Mouse (Mus musculus) lung, embryonic 14.5 days (tissue): ENCODE data around the gene Zfp58. TPM values are rescaled to one million over a fixed set of nuclear protein-coding genes. Genes with fewer than 3 reads are reported as not detected.
A peak's percentile ranks its signal among the peaks of the same experiment; 100 is the strongest.

Source experiments
- ATAC-seq: fragments of 200-750 bp; cut with Nextera tagmentation; 2 replicates; pipeline ENCODE4 v1.8.0; 2017; ENCODE audit warnings: mild to moderate bottlenecking, moderate TSS enrichment, moderate library complexity; ENCODE audit not compliant: insufficient read depth
- DNase-seq: peaks from one replicate; pipeline ENCODE4 v3.0.0-alpha.2; 2015
- H3K27ac ChIP-seq: fragments of 300-500 bp; sonication (generic); 2 replicates; pipeline ENCODE4 v1.5.1; 2014; ENCODE audit warnings: low read depth, mild to moderate bottlenecking, moderate library complexity
- H3K27me3 ChIP-seq: fragments of 300-500 bp; sonication (generic); 2 replicates; pipeline ENCODE4 v1.6.1; 2014; ENCODE audit warnings: low read length, control low read depth; ENCODE audit not compliant: insufficient read depth
- H3K36me3 ChIP-seq: fragments of 300-500 bp; sonication (generic); 2 replicates; pipeline ENCODE4 v1.6.1; 2014; ENCODE audit warnings: control low read depth; ENCODE audit not compliant: insufficient read depth
- H3K4me1 ChIP-seq: fragments of 300-500 bp; sonication (generic); 2 replicates; pipeline ENCODE4 v1.6.1; 2014; ENCODE audit warnings: antibody characterized with exemption, control low read depth; ENCODE audit not compliant: insufficient read depth
- H3K4me2 ChIP-seq: fragments of 300-500 bp; sonication (generic); 2 replicates; pipeline ENCODE4 v1.6.1; 2014; ENCODE audit warnings: mild to moderate bottlenecking
- H3K4me3 ChIP-seq: fragments of 300-500 bp; sonication (generic); 2 replicates; pipeline ENCODE4 v1.5.1; 2014; ENCODE audit warnings: low read depth, low read length
- H3K9ac ChIP-seq: fragments of 300-500 bp; sonication (generic); 2 replicates; pipeline ENCODE4 v1.6.1; 2014
- H3K9me3 ChIP-seq: fragments of 300-500 bp; sonication (generic); 2 replicates; pipeline ENCODE4 v1.6.1; 2016; ENCODE audit warnings: low read depth, low read length, control low read depth
- CTCF ChIP-seq: IDR thresholded peaks from 2 replicates; pipeline ENCODE4 v1.5.1; 2016; ENCODE audit warnings: antibody characterized with exemption, low read depth
- WGBS: fragments of 180-500 bp; shearing (Covaris S2); extraction: QIAGEN DNeasy Blood & Tissue Kit; methylation state at CpG from one replicate; pipeline ENCODE4 v1.1.7; 2014; 5-methylcytosine and 5-hydroxymethylcytosine counted together
- polyA plus RNA-seq: library from polyadenylated mRNA; unstranded; fragments of >200 nt; fragmentation: Nextera tagmentation; extraction: Ambion mirVana; gene quantifications from 2 replicates; pipeline ENCODE4 v1.2.1, GENCODE M21; 2014

Gene Zfp58
- 12.7 and 13.1 TPM in 2 replicates for polyA plus RNA-seq

DNA sequence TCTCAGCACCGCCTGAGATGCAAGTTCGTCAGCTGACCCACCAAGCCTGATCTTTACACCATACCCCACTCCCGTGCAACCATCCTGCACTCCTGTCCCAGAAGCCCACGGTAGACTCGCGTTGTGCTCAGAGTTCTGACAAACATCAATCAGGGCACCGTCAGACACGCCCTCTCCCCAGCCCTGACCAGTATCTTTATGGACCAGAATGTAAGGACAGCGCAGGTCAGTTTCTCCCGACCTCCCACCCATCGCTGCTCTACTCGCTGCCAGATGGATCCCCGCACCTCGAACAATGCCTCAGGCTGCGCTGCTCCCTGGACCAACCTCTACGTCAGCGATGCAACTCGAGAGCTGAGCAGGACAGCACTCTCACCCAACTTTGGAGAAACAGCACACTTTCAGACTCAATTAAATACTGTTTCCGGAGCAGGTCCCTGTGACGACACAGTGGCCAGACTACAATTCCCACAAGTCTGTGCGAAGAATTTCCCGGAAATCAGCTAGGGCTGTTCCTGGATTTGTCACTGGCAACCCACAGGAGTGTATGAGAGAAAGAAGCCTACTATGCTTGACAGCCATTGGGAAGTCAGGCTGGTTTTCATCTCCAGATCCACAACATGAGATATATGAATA is at the start of gene Zfp58:
TSS of gene Zfp58 (minus strand) at position 472 of the 636 bp plus-strand sequence.
- under 1% methylated on average over 22 of the region's 22 CpGs for WGBS
- Histone ChIP-seq H3K36me3 (no peaks in the 10 kb centered on the region), H3K9ac (peak within 1 kb of the TSS; percentile 75), H3K27me3 (no peaks in the 10 kb centered on the region), H3K4me2 (peak within 1 kb of the TSS; percentile 79), H3K27ac (peak within 1 kb of the TSS; percentile 42; the same call in 1 of the 2 replicates), H3K9me3 (no peaks in the 10 kb centered on the region), H3K4me1 (0 out of 2 replicates have a peak, but pooled peaks cover 5% of the 10 kb centered on the region), H3K4me3 (peak within 1 kb of the TSS; percentile 75)
- ATAC-seq (peak; percentile 99), DNase-seq (peak; percentile 95)
- no peak for TF ChIP-seq CTCF

DNA sequence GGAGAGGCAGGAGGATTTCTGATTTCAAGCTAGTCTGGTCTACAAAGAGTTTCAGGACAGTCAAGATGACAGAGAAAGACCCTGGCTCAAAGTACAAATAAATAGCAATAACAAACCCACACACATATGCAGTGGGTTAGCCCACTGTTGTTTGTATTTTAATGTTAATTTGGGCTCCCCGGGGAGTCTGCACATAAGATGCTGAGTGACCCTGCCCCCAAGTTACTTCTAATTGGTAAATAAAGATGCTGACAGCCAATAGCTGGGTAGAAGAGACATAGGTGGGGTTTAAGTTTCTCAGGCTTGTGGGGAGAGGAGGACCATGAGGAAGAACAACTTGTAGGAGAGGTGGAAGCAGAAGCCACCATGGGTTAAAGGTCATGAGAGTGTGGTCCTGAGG is 45.6 kb upstream of the Zfp58 start:
- Histone ChIP-seq H3K4me1 (no peaks in the 10 kb centered on the region), H3K9ac (no peak overlapping the region), H3K9me3 (no peaks in the 10 kb centered on the region), H3K4me2 (no peak overlapping the region), H3K4me3 (no peak overlapping the region), H3K27ac (no peak overlapping the region), H3K36me3 (peaks cover 39% of the 10 kb centered on the region), H3K27me3 (no peaks in the 10 kb centered on the region)
- DNase-seq (no peak), ATAC-seq (no peak)
- WGBS: 90% methylated on average over 1 of the region's 1 CpGs
- no peak for TF ChIP-seq CTCF

DNA sequence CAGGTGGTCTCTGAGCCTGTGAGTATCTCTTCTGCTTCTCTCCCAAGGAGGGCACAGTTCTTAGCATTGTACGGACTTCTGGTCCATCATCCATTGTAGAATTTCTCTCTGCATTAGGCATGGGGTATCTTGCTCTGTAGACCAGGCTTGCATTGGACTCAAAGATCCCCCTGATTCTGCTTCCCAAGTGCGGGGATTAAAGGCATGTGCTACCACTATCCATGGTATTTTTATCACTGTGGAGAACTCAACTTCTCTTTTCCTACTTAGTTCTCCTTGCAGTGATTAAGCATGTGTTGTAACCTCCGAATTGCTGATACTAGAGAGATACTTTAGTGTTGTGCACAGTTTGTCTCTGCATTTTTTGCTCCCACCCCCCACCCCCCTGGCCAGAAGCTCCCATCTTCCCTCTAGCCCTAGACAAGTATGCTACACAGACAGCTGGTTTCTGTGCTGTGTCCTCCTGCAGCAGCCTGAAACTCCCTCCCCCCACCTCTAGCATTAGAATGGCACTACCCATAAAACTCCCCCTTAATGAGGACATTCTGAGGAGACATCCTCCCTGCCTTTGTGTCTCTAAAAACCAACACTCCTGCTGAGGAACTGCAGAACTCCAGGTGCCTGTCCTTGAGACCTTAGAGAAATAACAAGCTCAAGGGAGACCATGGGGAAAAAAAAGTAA is 26.8 kb upstream of the Zfp58 start:
- Histone ChIP-seq H3K9ac (no peak overlapping the region), H3K27ac (no peak overlapping the region), H3K4me1 (peaks cover 7% of the 10 kb centered on the region), H3K9me3 (no peaks in the 10 kb centered on the region), H3K4me2 (no peak overlapping the region; the same call in 1 of the 2 replicates), H3K36me3 (no peaks in the 10 kb centered on the region), H3K4me3 (no peak overlapping the region), H3K27me3 (no peaks in the 10 kb centered on the region)
- no peak for TF ChIP-seq CTCF
- 73% methylated on average over 3 of the region's 3 CpGs for WGBS
- ATAC-seq: no peak
- no peak for DNase-seq

DNA sequence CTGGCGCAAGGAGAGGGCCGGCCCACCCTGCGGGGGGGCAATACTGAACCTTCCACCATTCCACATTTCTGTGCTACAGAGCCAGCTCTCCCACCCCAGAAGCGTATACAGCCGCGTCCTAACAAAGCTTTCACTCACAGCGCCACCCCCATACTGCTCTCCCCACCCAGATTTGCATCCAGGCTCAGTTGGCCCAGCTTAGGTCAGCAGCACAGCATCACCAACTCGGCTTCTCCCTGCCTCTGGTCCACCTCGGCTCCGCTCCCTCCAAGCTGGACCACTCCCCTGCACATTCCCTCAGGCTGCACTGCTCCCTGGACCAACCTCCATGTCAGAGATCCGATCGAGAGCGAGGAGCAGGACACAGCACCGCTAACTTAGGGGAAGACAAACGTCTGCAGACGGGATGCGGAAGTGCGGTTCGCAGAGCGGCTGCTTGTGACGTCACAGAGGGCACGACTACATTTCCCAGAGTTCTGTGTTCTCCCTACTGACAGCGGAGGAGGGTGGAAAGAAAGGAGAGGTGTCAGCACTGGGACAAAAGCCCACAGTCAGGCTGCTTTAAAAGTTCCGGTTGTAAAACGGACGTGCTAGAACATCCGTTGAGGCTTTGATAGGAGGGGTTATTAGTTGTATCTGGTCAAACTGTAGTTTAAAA is 25.5 kb upstream of the Zfp58 start, which contains the start of the genes Gm26965 and Zfp87:
TSS of gene Gm26965 (minus strand) at position 399 of the 658 bp plus-strand sequence.
TSS of gene Zfp87 (minus strand) at position 425 of the 658 bp plus-strand sequence.
- ATAC-seq (peak; percentile 99), DNase-seq (peak; percentile 99)
- peak within 1 kb of the TSS; percentile 72 for H3K27ac ChIP-seq
- peaks cover 2% of the 10 kb centered on the region; the same call in 1 of the 2 replicates for H3K36me3 ChIP-seq
- peak within 1 kb of the TSS; percentile 71 for H3K4me3 ChIP-seq
- 0 out of 2 replicates have a peak, but pooled peaks have one; percentile 4 for TF ChIP-seq CTCF
- under 1% methylated on average over 27 of the region's 27 CpGs for WGBS
- H3K4me1 ChIP-seq: peaks cover 7% of the 10 kb centered on the region
- H3K9me3 ChIP-seq: no peaks in the 10 kb centered on the region
- peak within 1 kb of the TSS; percentile 76 for H3K9ac ChIP-seq
- H3K27me3 ChIP-seq: no peaks in the 10 kb centered on the region
- peak within 1 kb of the TSS; percentile 72 for H3K4me2 ChIP-seq

DNA sequence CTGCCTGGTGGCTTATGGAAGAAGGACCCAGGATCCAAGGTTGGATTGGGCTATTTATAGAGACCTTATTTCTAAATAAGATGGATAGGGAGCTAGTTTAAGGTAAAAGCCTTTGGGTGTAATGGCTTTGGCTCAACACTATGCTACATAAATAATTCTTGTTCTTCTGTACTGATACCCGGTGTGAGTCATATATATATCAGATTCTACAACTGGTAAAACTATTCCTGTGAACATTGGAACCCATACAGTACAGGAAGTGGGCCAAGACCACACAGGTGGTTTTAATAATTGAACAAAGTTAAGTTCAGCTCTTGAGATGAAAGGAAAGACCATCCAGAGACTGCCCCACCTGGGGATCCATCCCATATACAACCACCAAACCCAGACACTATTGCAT is 553 bp upstream of the Zfp58 start:
- no peaks in the 10 kb centered on the region for H3K27me3 ChIP-seq
- TF ChIP-seq CTCF: no peak
- 90% methylated on average over 1 of the region's 1 CpGs for WGBS
- H3K4me2 ChIP-seq: no peak overlapping the region; the same call in 1 of the 2 replicates
- no peak for DNase-seq
- H3K4me3 ChIP-seq: no peak overlapping the region
- no peaks in the 10 kb centered on the region for H3K9me3 ChIP-seq
- no peaks in the 10 kb centered on the region for H3K36me3 ChIP-seq
- 0 out of 2 replicates have a peak, but pooled peaks cover 5% of the 10 kb centered on the region for H3K4me1 ChIP-seq
- ATAC-seq: peak; percentile 15; the same call in 1 of the 2 replicates
- H3K27ac ChIP-seq: no peak overlapping the region
- no peak overlapping the region for H3K9ac ChIP-seq

DNA sequence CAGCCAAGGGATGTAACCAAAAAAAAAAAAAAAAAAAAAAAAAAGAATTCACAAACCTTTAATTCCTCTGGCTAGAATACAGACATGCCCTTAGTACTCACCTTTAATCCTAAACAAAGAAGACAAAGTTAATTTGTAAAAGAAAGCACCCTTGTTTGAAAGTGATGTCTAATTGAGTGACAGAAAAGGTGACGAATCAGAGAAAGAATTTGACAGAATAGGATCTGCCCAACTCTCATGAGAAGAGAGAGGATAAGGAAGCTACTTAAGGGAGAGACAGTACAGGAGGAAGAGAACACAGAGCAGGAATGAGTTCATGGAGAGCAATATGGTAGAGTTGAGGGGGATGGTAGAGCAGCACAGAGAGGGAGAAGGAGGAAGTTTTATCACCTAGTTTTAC is 4.7 kb downstream of the Zfp58 start:
- TF ChIP-seq CTCF: no peak

More for the DNA sequence above, 4.7 kb downstream of the Zfp58 start:
- H3K27me3 ChIP-seq: no peaks in the 10 kb centered on the region
- H3K9me3 ChIP-seq: peaks cover 18% of the 10 kb centered on the region
- no peak overlapping the region for H3K4me3 ChIP-seq
- H3K27ac ChIP-seq: no peak overlapping the region
- no peak for ATAC-seq
- WGBS: 91% methylated on average over 1 of the region's 1 CpGs
- H3K4me2 ChIP-seq: no peak overlapping the region
- no peak overlapping the region for H3K9ac ChIP-seq
- 0 out of 2 replicates have a peak, but pooled peaks cover 5% of the 10 kb centered on the region for H3K4me1 ChIP-seq
- H3K36me3 ChIP-seq: peaks cover 35% of the 10 kb centered on the region
- no peak for DNase-seq
